Mouse (Mus musculus) lung, postnatal 0 days (tissue): ENCODE measurements at regions not wholly inside any gene's neighbourhood (a gene's known extent, or its start where the extent isn't known, plus 50 kb on each side); places are given as distances from the start of the nearest gene placed in this dataset.
A peak's percentile ranks its signal among the peaks of the same experiment; 100 is the strongest.

Source experiments
- ATAC-seq: fragments of 200-750 bp; cut with Nextera tagmentation; 2 replicates; pipeline ENCODE4 v1.8.0; 2017; ENCODE audit warnings: moderate library complexity
- DNase-seq: peaks from one replicate; pipeline ENCODE4 v3.0.0-alpha.2; 2016; ENCODE audit warnings: low spot score
- H3K27ac ChIP-seq: fragments of 300-500 bp; sonication (generic); 2 replicates; pipeline ENCODE4 v1.5.1; 2014; ENCODE audit warnings: antibody characterized with exemption, mild to moderate bottlenecking, low read length, mixed read lengths
- H3K27me3 ChIP-seq: fragments of 300-500 bp; sonication (generic); replicated peaks from 2 replicates; pipeline ENCODE4 v1.6.1; 2014; ENCODE audit warnings: low read length, mixed read lengths; ENCODE audit not compliant: insufficient read depth
- H3K36me3 ChIP-seq: fragments of 300-500 bp; sonication (generic); 2 replicates; pipeline ENCODE4 v1.6.1; 2014; ENCODE audit warnings: low read length, mixed read lengths; ENCODE audit not compliant: insufficient read depth
- H3K4me1 ChIP-seq: fragments of 300-500 bp; sonication (generic); 2 replicates; pipeline ENCODE4 v1.6.1; 2014; ENCODE audit warnings: antibody characterized with exemption, low read depth, low read length, mixed read lengths; ENCODE audit not compliant: insufficient read depth
- H3K4me2 ChIP-seq: fragments of 300-500 bp; sonication (generic); replicated peaks from 2 replicates; pipeline ENCODE4 v1.6.1; 2014; ENCODE audit warnings: low read depth, mild to moderate bottlenecking, low read length, moderate library complexity, mixed read lengths
- H3K4me3 ChIP-seq: fragments of 300-500 bp; sonication (generic); 2 replicates; pipeline ENCODE4 v1.5.1; 2014; ENCODE audit warnings: low read depth, low read length
- H3K9ac ChIP-seq: fragments of 300-500 bp; sonication (generic); replicated peaks from 2 replicates; pipeline ENCODE4 v1.6.1; 2014; ENCODE audit warnings: low read depth, mild to moderate bottlenecking
- H3K9me3 ChIP-seq: fragments of 300-500 bp; sonication (generic); 2 replicates; pipeline ENCODE4 v1.6.1; 2016; ENCODE audit warnings: low read length, mixed read lengths
- CTCF ChIP-seq: IDR thresholded peaks from 2 replicates; pipeline ENCODE4 v1.5.1; 2016; ENCODE audit warnings: antibody characterized with exemption, mild to moderate bottlenecking
- EP300 ChIP-seq: IDR thresholded peaks from 2 replicates; pipeline ENCODE4 v1.6.1; 2016; ENCODE audit warnings: antibody characterized with exemption, mild to moderate bottlenecking, control low read depth
- WGBS: fragments of 180-500 bp; shearing (Covaris S2); extraction: QIAGEN DNeasy Blood & Tissue Kit; methylation state at CpG from one replicate; pipeline ENCODE4 v1.1.7; 2014; 5-methylcytosine and 5-hydroxymethylcytosine counted together

DNA sequence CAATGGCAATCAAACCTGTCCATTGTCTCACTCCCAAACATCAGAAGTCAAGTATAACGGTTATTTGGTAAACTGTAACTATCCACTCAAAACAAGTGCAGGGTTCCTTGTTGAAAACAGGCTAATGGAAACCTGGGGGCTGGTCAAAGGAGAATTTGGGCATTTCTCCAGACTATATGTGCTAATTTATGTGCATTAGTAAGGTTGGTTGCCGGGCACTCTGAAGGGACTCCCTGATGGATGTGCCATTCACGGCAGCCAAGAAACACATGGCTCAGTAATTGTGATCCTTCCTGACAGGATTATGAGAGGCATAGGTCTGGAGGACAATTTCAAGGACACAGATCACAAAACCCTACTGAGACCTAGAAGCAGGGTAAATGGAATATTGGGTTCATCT lies 295.5 kb upstream of the Ubash3b start:
- Histone ChIP-seq H3K9me3 (no peaks in the 10 kb centered on the region), H3K9ac (no peak overlapping the region), H3K4me1 (no peaks in the 10 kb centered on the region), H3K27me3 (no peaks in the 10 kb centered on the region), H3K4me2 (no peak overlapping the region), H3K4me3 (no peak overlapping the region), H3K36me3 (no peaks in the 10 kb centered on the region), H3K27ac (no peak overlapping the region)
- WGBS: 84% methylated on average over 3 of the region's 3 CpGs
- DNase-seq (no peak), ATAC-seq (no peak)
- TF ChIP-seq EP300: no peak
- no peak for TF ChIP-seq CTCF

DNA sequence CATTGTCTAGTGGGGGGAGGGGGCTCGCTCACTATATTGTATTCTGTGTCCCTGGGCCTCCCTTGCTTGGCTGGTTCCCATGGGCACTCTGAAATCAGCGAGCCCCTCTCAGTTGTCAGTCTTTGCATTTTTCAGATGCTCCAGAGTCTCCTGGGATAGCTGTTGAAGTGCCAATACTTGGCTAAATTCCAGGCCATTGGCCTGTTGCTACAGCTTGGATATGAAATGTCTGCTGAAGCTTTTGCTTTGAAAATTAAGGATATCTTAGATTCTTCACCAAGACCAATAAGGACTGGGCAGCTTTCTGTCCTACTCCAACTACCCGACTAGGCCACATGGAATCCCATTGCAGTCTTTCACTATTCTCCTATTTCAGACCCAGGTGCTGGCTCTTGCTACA lies 290.2 kb upstream of the Ubash3b start:
- 75% methylated on average over 3 of the region's 3 CpGs for WGBS
- Histone ChIP-seq H3K36me3 (no peaks in the 10 kb centered on the region), H3K27ac (no peak overlapping the region), H3K4me2 (no peak overlapping the region), H3K27me3 (no peaks in the 10 kb centered on the region), H3K4me1 (peaks cover 9% of the 10 kb centered on the region; the same call in 1 of the 2 replicates), H3K9me3 (no peaks in the 10 kb centered on the region), H3K4me3 (no peak overlapping the region), H3K9ac (no peak overlapping the region)
- TF ChIP-seq EP300 (no peak), CTCF (no peak)
- DNase-seq: no peak
- ATAC-seq: no peak

DNA sequence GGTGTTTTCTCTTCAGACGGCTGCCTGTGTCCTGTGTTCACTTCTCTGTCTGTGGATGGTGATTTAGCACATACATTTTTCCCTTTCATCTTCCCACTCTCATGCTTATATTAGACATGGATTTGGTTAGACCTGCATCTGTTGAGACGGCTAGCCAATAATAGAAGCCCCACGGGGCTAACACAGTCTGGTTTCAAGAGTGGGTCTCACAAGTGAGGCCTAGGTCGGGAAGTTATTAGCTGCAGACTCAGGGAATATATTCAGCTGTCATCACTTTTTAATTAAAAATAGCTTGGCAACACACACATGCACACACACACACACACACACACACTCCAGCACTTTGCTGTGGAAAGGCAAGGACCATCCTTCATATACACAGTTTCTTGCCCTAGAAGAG lies 287.7 kb upstream of the Ubash3b start:
- ATAC-seq: no peak
- DNase-seq: no peak
- WGBS: 71% methylated on average over 4 of the region's 4 CpGs
- Histone ChIP-seq H3K27me3 (no peaks in the 10 kb centered on the region), H3K27ac (no peak overlapping the region), H3K9ac (no peak overlapping the region), H3K4me1 (peaks cover 9% of the 10 kb centered on the region; the same call in 1 of the 2 replicates), H3K9me3 (no peaks in the 10 kb centered on the region), H3K4me3 (no peak overlapping the region), H3K4me2 (no peak overlapping the region), H3K36me3 (no peaks in the 10 kb centered on the region)
- TF ChIP-seq CTCF (no peak), EP300 (no peak)

DNA sequence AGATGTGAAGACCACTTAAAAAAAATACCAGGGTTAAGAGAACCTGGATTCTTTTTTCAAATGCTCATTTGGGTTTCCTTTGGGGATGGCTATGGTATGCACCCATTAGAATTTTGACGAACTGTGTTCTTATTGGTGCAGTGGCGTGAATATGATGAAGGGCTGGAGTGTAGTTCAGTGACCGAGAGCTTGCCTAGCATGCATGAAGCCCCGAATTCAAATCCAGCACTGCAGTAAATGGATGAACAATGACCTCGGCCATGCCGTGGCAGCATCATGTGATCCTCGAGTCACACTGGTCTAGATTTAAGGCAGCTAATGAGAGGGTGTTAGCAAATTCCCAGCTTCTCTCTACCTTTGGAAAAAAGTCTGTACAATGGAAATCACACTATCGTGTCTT lies 286.4 kb upstream of the Ubash3b start:
- Histone ChIP-seq H3K9me3 (no peaks in the 10 kb centered on the region), H3K27ac (no peak overlapping the region), H3K27me3 (no peaks in the 10 kb centered on the region), H3K36me3 (no peaks in the 10 kb centered on the region), H3K4me3 (no peak overlapping the region), H3K4me2 (peak overlapping the region; percentile 34; the same call in 1 of the 2 replicates), H3K4me1 (peaks cover 9% of the 10 kb centered on the region; the same call in 1 of the 2 replicates), H3K9ac (no peak overlapping the region)
- ATAC-seq (no peak; the same call in 1 of the 2 replicates), DNase-seq (no peak)
- TF ChIP-seq CTCF (no peak), EP300 (0 out of 2 replicates have a peak, but pooled peaks have one; percentile 6)
- WGBS: 64% methylated on average over 8 of the region's 8 CpGs

DNA sequence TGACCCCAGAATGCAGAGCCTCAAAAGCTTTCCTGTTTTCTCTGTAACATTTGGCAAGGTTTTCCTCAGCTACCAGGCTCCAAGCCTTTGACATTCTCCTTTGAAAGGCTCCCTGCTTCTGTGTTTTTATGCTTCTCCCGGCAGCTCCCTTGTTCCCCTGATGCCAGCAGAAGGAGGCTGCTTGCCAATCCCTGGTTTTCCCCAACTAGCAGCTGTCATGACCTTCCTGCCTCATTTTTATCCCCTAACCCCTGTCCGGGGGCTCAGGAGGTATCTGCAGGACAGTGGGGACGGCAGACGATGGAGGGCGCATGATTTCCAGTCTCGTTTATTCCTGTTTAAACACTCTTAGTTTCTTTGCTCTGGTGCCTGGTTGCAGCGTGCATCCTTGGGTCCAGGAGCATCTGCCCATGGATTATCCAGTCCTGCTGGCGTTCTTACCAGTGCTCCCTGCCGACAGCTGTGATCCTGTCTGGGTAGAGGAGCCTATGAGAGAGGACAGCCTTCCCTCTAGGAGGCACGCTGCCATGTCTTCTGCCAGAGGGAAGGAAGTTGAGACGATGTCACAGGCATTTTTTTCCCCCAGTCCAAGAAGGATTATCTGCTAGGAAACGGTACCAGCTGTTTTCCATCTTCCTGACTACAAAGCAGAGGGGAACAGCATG lies 285.8 kb upstream of the Ubash3b start:
- Histone ChIP-seq H3K27me3 (no peaks in the 10 kb centered on the region), H3K4me3 (no peak overlapping the region), H3K27ac (peak overlapping the region; percentile 75), H3K9ac (no peak overlapping the region), H3K36me3 (no peaks in the 10 kb centered on the region), H3K9me3 (no peaks in the 10 kb centered on the region), H3K4me1 (peaks cover 9% of the 10 kb centered on the region; the same call in 1 of the 2 replicates), H3K4me2 (peak overlapping the region; percentile 34)
- TF ChIP-seq EP300 (peak; percentile 71), CTCF (peak; percentile 32; the same call in 1 of the 2 replicates)
- 14% methylated on average over 12 of the region's 12 CpGs for WGBS
- DNase-seq (peak; percentile 89), ATAC-seq (peak; percentile 91)

DNA sequence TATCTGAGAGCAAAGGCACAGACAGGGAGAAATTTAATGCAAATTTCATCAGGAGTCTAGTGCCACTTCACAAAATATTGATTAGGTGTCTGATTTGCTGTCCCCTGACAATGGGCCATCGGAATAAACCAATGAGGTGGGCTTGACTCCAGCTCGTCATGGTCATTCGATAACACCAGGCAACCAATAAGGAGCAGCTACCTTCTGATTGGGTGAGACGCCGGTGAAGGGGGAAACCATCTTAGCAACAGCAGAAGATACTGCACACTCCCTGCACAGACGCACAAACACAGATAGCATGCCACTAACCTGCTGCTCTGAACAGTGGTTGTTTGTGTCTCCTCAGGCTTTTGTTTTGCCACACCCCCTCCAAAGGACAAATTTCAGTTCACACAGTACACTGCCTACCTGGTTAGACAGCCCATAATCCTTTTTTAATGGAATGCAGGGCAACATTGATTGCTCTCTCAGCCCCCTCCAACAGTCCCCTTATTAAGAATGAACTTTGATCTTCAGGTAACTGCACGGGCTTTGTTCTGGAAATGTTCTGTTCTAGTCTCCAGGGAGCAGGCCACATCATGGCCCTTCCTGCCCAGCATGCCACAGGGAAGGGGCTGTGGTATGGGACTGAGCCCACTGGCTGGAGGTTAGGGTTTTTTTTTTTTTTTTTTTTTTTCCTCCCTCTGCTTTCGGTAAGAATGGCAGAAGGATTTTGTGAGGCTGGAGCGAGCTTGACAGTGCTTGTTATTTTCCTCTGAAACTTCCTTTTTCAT lies 285.1 kb upstream of the Ubash3b start:
- TF ChIP-seq CTCF (no peak), EP300 (no peak)
- H3K36me3 ChIP-seq: no peaks in the 10 kb centered on the region
- peak overlapping the region; percentile 75 for H3K27ac ChIP-seq
- no peak overlapping the region for H3K9ac ChIP-seq
- H3K4me2 ChIP-seq: peak overlapping the region; percentile 34; the same call in 1 of the 2 replicates
- H3K9me3 ChIP-seq: no peaks in the 10 kb centered on the region
- H3K4me3 ChIP-seq: no peak overlapping the region
- no peak for ATAC-seq
- H3K4me1 ChIP-seq: peaks cover 9% of the 10 kb centered on the region; the same call in 1 of the 2 replicates
- 58% methylated on average over 9 of the region's 9 CpGs for WGBS
- no peaks in the 10 kb centered on the region for H3K27me3 ChIP-seq
- no peak for DNase-seq
